Mouse (Mus musculus): Measurements from ENCODE around the gene Cass4. TPM values are rescaled to one million over a fixed set of nuclear protein-coding genes. Genes with fewer than 3 reads are reported as not detected.

Gene Cass4
- 0.09 and 0.19 TPM in 2 replicates for polyA plus RNA-seq (2012; rRNA removed)

GRCm38 (mm10) chr2:172393391-172394051 is at the start of gene Cass4:
Cass4 (plus strand) TSS chr2:172393794.

GRCm38 (mm10) chr2:172345258-172345738 is 48.3 kb upstream of the Cass4 start, which contains the start of gene Fam210b:
Fam210b (plus strand) TSS chr2:172345565.

GRCm38 (mm10) chr2:172370411-172371223 is 23.0 kb upstream of the Cass4 start, which contains the start of the genes Aurka and Cstf1:
Aurka (minus strand) TSS chr2:172370535.
Cstf1 (plus strand) TSS chr2:172370681.

GRCm38 (mm10) chr2:172439843-172440639 is 46.4 kb downstream of the Cass4 start, which contains the start of gene Rtf2:
Rtf2 (plus strand) TSS chr2:172440556.

GRCm38 (mm10) chr2:172458496-172458895 is 64.9 kb downstream of the Cass4 start, which contains the start of gene Gcnt7:
Gcnt7 (minus strand) TSS chr2:172458596.

GRCm38 (mm10) chr2:172472318-172472717 is 78.7 kb downstream of the Cass4 start, which contains the start of gene Fam209:
Fam209 (plus strand) TSS chr2:172472520.

Other genes with a start within 250 kb of the Cass4 start
- gene Mc3r, start 145.3 kb upstream of the Cass4 start, polyA plus RNA-seq (2012; rRNA removed) = 0.16 and 0.19 TPM in 2 replicates
- gene Fam210b, start 48.2 kb upstream of the Cass4 start, polyA plus RNA-seq (2012; rRNA removed) = 19.7 and 29.5 TPM in 2 replicates
- 32.2 and 41.6 TPM in 2 replicates for gene Aurka, start 23.3 kb upstream of the Cass4 start, polyA plus RNA-seq (2012; rRNA removed)
- 40.4 and 43.0 TPM in 2 replicates for gene Cstf1, start 23.1 kb upstream of the Cass4 start, polyA plus RNA-seq (2012; rRNA removed)
- 64.2 and 67.5 TPM in 2 replicates for gene Rtf2, start 46.8 kb downstream of the Cass4 start, polyA plus RNA-seq (2012; rRNA removed)
- not detected in 2 replicates for gene Gcnt7, start 64.8 kb downstream of the Cass4 start, polyA plus RNA-seq (2012; rRNA removed)
- gene Fam209, start 78.7 kb downstream of the Cass4 start, polyA plus RNA-seq (2012; rRNA removed) = 0.86 and 0.98 TPM in 2 replicates
- 10.8 and 19.0 TPM in 2 replicates for gene Tfap2c, start 155.8 kb downstream of the Cass4 start, polyA plus RNA-seq (2012; rRNA removed)

Measured in central nervous system, embryonic 14 days (tissue).